In genomic region chr6:49961166-49961565, GRCm38 (mm10) we compare ENCODE assay signal across 21 mouse cellular contexts.
"Had no signal": no experiment of that assay in that cellular context is flagged by ENCODE, and none has a peak within 500 bp of the region (broad histone marks: within the 10 kb centered on the region; RNA-seq: fewer than 3 reads in every experiment).

No protein-coding gene starts in this region.

- DNase-seq: heart, postnatal 10 days; heart, postnatal 14 days; heart, postnatal 4 days; kidney, adult 11 months; kidney, adult 18-20 months; kidney, adult 2 months; kidney, adult 8-10 months; kidney, adult 9 months; kidney, postnatal 10 days; kidney, postnatal 14 days; kidney, postnatal 25 days; kidney, postnatal 36 days; kidney, postnatal 4 days; layer of hippocampus, adult 9-11 months; layer of hippocampus, postnatal 36 days had no signal

- ATAC-seq: hindbrain, embryonic 16.5 days; hindbrain, postnatal 0 days; inflammation-experienced regulatory T-cells, adult 6 months; intestine, embryonic 15.5 days; intestine, embryonic 16.5 days; intestine, postnatal 0 days had no signal
